Mouse (Mus musculus) WW6 (cell line): ENCODE data around the gene Entpd1.

Experiments
- DNase-seq: peaks from one replicate; pipeline ENCODE4 v3.0.0-alpha.2; 2013; ENCODE audit warnings: low read depth, low spot score

Gene Entpd1

DNA sequence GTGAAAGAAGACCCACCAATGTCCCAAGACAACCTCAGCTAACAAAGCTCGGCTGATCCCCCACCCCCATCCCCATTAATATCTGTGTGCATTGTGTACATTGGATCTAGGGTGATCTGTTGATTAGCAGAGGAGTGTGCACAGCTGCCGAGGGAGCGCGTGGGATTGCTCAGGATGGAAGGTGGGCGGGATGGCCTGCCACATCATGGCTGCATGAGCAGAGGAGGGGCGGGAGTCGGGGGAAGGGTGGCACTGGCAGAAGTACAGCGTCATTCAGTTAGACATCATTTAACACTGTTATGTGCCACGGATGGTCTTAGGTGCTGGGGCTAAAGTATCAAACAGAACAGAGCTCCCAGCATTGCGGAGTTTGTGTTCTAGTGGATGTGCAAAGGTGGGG lies 111.3 kb downstream of the Entpd1 start:
- no peak for DNase-seq

DNA sequence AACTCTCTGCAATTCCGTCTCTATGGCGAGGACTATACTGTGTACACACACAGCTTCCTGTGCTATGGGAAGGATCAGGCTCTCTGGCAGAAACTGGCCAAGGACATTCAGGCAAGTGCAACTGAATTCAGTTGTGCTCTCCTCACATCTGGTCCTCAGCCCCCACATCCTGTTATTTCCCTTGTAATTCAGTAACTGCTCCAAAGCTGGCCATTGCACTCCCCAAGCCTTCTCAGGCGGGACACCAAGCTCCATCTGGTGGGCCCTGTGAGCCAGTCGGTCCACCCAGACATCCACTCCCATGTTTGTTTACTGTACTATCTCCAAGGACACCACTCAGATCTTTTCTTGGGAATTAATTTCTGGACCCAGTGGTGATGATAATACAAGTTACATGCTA lies 114.0 kb downstream of the Entpd1 start:
- DNase-seq = no peak

DNA sequence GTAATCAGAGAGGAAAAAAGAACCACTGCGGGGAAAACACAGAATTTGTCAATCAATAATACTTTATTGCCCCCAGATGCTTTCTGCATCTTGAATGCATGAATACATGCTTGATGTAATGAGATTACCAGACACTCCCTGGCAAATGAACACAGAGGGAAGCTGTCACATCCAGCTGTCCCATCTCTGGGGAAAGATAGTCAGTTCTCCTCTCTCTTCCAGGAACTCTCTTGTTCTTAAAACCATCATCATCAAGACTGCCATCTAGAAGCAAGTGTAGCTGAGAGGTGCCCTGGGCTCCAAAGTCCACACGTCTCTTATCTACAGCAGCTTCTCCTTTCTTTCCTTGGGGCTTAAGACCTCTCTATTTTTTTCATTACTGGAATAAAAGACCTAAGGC lies 114.4 kb downstream of the Entpd1 start:
- DNase-seq = no peak

DNA sequence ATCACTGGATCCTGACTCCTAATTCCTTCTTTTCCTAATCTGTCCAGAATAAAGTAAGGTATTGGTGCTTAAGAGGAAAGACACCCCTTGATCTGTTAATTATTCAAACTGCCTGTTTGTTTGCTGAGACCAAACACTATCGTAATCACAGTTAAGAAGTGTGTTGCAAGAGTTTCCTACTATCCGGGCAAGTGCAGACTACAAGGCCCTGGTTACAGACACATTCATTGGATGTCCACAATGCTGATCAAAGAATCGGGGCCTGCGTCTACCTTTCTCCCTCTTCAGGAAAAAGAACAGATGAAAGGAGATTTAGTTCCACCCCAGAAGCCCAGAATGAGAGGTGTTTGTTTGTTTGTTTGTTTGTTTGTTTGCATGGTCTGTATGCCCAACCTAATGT lies 116.0 kb downstream of the Entpd1 start:
- DNase-seq = no peak

DNA sequence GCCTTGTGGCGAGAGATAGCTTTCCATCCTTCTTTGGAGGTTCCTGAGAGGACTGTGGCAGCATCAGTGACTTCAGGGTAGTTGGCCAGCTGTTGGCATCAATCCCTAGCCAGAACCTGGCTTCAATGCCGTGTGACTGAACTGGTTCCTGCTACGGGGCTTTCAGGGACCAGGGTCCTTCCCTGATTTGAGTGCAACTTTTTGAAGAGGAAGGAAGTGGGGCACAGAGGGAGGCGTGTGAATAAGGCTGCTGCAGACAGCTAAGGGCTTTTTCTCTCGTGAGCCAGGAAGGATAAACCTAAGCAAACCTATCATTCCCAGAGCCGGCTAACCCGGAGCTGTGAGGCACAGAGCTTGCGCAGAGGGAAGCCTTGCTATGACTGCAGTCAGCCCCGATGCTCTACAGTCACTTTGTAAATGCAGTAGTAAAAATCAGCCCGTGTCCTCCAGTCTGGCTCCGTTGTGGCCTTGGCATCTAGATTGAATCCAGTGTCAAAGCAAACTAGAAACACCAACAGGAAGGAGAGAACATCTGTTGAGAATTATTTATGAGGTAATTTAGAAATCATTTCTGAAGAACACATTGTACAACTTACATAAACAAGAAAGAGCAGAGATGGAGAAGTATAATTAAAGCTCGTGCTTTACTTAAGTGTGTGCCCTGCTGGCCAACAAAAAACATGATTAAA lies 116.7 kb downstream of the Entpd1 start:
- no peak for DNase-seq

DNA sequence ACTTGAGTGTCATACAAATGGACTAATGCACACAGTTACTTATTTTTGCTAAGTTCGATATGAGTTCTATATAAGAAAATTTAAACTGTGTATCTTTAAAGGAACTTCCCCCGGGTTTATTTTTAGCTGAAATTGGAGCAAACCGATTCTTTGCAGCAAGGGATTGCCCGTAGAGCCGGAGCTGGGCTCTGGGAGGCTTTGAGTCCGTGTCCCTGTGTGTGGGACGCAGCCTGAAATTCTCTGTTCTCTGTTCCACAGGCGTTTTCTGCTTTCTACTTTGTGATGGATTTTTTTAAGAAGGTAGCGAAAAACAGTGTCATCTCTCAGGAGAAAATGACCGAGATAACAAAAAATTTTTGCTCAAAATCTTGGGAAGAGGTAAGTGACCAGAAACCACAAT lies 121.2 kb downstream of the Entpd1 start:
- no peak for DNase-seq

DNA sequence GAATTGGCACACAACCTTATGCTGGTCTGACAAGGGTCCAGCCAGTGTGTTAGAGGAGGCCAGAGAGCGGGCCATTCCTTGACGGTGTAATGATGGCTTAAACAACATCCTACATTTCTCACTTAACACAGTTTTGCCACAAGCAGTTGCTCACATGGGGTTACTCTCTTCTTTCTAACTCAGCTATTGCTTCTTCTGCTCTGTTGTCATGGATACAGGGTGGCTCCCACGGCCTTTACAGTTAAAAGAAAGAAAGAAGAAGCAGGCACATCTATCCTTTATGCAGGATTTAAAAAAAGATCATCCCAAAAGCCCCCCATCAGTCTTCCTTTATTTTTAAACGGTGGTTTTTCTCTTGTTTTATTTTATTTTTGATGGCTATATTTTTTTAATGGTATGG lies 121.7 kb downstream of the Entpd1 start:
- DNase-seq = no peak

DNA sequence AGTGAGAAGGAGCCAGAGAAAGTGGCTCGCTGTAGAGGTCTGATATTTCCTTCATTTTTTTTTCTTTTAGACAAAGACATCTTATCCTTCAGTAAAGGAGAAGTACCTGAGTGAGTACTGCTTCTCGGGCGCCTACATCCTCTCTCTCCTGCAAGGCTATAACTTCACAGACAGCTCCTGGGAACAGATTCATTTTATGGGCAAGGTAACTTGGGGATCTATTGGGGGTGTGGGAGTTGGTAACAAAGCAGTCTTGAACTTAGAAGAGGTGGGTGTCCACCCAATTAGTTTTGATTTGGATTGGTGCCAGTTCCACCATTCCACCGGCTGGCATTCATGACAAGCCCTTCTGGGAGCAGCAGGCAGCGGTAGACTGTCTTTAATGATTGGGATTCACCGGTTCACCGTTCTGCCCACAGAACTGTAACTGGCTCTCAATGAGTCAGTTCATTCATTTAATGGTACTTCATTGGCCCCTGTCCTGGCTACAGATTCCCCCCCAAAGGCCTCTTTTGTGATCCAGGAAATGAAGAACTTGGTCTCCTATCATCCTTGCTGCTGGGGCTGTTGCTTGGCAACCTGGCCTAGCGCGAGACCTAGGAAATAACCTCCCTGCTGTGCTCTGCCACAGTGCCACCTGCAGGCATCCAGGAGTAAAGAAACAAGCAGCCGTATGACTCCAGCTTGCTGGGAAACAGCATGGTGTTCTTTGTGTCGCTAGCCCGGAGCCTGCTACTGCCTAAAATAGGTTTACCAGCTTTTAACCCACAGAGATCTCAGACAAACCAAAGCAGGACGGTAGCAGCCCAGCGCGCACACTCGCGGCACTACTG lies 124.7 kb downstream of the Entpd1 start:
- DNase-seq = peak; percentile 71

DNA sequence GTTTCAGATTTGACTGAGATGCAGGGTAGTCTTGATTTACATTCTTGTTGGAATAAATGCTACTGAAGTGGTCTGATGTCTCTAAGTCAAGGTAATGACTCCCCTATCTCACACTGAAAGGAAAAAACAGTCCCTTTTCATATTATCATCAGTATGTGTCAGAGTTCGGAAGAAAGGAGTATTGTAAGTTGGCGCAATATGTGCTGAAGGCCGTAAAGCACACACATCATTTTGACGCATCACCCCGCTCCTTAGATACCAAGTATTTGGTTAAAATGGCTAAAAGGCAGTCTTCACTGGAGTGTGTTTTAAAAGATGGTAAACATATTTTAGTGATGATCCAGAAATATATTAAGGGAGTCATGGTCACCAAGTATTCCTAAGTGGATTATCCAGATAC lies 125.4 kb downstream of the Entpd1 start:
- DNase-seq = no peak

DNA sequence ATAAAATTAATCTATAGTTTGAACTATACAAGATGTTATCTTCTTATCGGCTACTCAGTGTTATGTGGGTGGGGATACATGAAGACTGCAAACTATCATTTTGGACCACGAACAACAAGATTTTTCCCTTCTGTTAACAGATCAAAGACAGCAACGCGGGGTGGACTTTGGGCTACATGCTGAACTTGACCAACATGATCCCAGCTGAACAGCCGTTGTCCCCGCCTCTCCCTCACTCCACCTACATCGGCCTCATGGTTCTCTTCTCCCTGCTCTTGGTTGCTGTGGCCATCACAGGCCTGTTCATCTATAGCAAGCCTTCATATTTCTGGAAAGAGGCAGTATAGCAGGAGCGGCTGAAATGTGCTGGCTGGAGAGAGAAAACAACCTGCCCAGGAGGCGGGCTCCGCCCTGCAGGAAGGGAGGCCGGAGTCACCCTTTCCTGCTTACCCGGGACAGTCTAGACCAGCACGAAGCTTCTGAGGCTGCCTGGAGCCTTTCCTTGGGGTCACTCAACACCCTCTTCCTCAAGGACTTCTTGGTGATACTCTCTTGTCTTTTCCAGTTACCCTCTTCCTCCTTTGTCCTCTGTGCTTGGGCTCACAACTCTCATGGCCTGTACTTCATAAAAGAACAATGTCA lies 126.6 kb downstream of the Entpd1 start:
- no peak for DNase-seq

DNA sequence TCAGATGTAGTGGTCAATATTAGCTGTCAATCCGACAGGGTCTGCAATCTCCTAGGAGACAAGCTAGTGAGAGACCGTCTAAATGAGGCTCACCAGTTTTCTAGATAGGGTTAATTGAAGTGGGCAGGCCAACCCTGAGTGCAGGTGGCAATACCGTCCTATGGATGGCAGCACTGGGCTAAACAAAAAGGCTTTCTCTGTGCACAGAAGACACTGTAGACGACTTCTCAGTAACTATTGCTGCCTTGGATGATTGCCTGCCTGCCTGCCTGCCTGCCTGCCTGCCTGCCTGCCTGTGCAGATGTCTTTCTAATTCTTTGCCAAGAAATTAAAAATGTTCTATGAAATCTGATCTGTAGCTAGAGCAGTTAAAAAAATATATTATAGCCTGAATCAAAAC lies 134.4 kb downstream of the Entpd1 start:
- DNase-seq = no peak

DNA sequence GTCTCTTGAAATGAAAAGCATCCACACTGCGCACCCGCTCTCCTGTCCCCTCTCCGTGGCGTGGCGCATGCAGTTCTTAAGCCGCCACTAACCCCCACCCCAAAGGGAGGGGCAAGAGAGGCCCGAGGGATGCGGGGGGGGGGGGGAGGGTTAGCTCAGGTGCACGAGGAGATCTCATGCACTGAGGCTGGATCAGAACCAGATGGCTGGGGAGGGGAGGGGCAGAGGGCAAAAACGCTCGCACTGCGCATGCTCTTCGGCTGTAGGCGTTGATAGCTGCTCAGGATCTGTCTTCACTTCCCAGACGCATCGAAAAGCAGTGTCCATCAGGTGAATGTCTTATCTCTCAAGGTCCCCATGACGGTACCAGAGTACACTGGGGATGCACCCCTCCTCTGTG lies 136.4 kb downstream of the Entpd1 start, which contains the start of gene Cc2d2b:
Cc2d2b (plus strand) TSS at position 195 of the 400 bp plus-strand sequence.
- DNase-seq = peak; percentile 13

DNA sequence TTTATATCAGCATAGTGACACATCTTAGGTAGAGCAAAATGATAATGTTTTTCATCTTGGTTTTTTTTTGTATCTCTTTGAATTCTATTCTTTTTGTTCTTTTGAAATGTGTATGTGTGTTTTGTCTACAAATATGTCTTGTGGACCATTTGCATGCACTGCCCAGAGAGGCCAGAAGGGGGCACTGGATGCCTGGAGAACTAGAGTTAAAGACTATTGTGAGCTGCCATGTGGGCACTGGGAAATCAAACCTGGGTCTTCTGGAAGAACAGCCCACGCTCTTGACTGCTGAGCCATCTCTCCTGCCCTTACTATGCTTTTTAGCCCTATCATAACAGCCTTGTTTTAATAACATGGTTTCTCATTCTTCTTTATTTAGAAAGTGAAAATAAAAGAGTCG lies 142.1 kb downstream of the Entpd1 start:
- DNase-seq = peak; percentile 24

DNA sequence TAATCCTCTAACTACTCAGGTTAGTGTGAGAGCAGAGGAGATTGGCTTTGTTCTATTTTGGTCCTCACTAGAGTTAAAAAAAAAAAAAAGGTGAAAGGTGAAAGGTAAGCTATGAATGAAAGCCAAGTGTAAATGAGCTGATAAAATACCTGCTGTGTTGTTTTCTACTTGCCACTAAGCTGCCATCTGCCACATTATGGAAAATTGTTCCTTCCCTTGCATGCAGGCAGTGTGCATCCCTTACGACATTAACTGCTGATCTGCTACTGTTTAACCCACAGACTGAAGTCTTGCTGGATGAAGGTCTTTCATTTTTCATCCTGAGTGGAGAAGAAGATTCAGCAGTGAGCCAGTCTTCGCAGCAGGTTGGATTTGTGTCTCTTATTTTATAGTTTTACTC lies 147.9 kb downstream of the Entpd1 start:
- no peak for DNase-seq

DNA sequence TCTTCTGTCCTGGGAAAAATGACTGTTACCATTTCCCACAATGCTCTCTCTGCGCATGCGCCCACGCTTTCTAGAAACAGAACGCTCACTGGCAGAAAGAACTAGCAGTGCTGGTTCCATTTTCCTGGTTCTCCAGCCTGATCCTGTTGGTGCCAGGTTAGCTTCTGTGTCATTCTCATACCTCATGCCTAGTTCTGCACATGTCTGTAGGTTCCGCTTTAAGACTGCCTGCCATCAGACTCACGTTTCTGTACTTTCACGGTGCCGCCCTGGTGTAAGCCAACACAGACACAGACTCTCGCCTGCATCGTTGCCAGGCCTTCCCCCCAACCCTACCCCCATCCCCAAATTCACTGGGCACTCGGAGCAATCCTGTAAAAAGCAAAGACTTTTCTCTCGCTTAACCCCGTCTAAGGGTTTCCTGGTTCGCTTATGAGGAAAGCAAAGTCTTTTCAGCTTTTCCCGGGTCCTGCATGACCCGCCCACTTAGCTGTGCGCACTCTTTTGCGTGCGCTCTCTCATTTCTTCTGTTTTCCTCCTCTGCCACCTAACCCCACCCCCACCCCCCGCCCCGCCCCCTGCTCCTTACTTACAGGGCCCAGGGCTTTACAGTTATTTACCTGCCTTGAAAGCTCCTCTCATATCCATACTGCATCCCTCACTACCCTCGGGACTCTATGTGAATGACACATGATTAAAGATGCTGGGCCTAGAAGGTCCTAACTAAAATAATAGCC lies 150.0 kb downstream of the Entpd1 start:
- peak; percentile 9 for DNase-seq

DNA sequence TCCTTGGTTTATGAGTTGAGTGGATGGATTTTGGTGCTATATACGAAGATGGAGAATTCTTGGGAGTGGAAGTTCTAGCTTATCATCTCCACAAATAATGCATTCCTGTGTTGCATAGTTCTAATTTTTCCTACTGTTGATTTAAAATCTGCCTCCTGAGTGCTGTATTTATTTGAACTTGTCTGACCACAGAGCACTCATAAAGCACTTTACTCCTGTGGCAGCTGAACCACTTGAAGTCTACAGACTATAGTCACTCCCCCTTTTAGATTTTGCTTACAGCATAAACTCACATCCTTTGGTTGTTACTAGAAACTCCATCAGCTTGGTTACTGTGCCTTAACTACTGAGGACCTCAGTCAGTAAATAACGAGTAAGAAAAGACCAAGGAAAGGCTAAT lies 155.0 kb downstream of the Entpd1 start:
- DNase-seq = no peak

DNA sequence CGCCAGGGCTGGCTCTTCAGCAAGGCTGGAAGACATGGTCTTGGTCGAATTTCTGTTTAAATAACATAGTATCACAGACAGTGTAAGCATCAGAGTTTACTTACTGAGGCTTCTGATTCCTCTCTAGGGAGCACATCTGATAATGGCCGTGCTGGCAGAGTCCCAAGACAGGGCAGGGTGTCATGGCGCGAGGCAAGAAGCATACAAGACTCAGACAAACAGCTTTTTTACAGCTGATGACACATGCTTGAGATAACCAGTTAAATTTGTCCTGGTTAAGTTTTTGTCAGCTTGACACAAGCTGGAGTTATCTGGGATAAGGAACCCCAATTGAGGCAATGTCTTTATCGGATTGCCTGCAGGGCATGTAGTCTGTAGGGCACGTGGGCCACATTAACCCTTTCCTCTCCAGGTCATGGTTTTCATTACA lies 157.2 kb downstream of the Entpd1 start:
- no peak for DNase-seq

DNA sequence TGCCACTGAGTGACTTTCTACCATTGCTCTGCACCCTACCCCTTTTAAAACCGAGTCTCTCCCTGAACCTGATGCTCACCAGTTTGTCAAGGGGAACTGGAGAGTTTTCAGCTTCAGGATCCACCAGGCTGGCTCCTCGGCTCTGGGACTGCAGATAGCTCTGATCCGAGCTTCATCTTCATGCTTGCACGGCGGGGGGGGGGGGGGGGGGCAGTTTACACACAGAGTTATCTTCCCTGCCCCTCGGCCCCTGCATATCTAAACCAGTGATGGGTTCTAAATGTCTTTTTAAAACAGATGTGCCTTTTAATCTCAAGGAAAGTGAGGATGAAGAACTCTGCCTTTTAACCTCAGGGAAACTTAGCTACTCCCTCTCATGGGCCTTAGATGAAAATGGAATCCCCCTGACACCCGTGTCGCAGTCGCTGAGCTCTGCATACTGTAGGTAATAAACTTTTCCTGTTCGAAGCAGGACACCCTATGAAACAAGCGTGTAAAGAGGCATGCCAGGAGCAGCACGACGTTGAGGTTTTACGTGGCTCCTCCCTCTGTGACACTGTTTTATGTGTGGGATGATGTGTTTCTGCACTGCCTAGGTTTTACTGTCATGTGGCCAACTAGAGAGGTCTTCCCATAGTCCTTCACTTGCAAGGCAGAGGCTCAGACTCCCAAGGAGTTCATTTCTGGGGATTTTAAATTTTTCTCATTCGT lies 176.0 kb downstream of the Entpd1 start:
- no peak for DNase-seq

DNA sequence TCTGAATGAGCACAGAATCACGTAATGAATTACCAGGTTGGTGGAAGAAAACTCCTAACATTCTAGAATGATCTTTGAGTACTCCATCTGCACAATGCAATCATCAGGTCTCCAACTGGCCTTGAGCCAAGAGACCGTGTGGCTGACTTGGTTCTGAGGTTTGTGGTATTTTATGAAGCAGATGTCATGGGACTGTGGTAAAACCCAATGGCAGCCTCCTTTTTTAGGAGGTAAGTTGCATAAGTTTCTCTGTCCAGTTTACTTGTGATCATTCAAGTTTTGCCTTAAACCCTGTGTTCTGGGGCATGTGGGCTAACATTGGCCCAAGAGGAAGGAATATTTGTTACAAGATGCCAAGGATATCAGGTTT lies 176.5 kb downstream of the Entpd1 start:
- DNase-seq = no peak
